Mouse (Mus musculus): ENCODE measurements around the gene Btbd8.

- TF ChIP-seq CTCF (IDR thresholded peaks at IDR 0.05; ENCODE audit: insufficient read depth, low read length), result no peak
- TF ChIP-seq POLR2A (IDR thresholded peaks at IDR 0.05; ENCODE audit: borderline replicate concordance, extremely low read depth, low read depth, low read length), result peak; percentile 51; the same call in 1 of the 2 replicates
Observed at GRCm38 (mm10) chr5:107437464-107438281, at the start of gene Btbd8.
